Mouse (Mus musculus): ENCODE results near the gene Sin3b.

The Sin3b gene

DNA sequence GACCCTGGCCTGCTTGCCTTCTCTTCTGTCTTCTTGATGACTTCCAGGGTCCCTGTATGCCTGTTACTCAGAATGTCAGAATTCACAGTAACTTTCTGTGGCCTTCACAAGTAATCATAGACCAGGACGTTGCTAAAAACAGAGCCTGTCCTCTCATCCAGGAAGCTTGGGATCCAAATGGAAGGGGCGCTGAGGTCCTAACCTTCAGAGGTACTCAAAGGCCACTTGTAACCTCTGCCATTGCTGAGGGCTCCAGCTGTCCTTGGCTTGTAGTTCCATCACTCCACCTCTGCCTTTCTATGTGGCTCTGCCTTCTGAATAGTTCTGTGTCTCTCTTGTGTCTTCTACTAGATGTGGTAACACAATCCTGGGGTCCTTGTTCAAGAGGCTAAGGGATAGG lies 30.7 kb downstream of the Sin3b start:
- no peak for DNase-seq (ENCODE audit: low spot score)

- no peak for DNase-seq (ENCODE audit: low spot score)
These were observed 32.9 kb downstream of the Sin3b start for GRCm38 (mm10) chr8:72756031-72756430.

DNA sequence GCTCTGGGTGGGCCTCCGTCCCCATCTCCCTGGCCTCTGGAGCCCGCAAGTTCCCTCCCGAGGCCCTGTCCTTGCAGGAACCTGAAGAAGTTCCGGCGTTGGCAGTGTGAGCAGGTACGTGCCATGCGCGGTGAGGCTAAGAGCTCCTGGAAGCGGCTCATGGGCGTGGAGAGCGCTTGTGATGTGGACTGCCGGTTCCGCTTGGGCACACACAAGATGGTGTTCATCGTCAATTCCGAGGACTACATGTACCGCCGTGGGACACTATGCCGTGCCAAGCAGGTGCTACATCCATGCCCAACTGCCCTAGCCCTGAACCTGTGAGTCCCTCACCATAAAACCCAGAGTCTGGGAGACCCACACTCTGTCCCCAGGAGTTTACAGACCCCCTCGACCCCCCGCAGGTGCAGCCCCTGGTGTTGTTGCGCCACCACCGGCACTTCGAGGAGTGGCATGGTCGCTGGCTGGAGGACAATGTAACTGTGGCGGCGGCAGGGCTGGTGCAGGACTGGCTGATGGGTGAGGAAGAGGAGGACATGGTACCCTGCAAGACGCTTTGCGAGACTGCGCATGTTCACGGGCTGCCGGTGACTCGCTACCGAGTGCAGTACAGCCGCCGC lies 33.8 kb downstream of the Sin3b start:
- no peak for DNase-seq (ENCODE audit: low spot score)

DNA sequence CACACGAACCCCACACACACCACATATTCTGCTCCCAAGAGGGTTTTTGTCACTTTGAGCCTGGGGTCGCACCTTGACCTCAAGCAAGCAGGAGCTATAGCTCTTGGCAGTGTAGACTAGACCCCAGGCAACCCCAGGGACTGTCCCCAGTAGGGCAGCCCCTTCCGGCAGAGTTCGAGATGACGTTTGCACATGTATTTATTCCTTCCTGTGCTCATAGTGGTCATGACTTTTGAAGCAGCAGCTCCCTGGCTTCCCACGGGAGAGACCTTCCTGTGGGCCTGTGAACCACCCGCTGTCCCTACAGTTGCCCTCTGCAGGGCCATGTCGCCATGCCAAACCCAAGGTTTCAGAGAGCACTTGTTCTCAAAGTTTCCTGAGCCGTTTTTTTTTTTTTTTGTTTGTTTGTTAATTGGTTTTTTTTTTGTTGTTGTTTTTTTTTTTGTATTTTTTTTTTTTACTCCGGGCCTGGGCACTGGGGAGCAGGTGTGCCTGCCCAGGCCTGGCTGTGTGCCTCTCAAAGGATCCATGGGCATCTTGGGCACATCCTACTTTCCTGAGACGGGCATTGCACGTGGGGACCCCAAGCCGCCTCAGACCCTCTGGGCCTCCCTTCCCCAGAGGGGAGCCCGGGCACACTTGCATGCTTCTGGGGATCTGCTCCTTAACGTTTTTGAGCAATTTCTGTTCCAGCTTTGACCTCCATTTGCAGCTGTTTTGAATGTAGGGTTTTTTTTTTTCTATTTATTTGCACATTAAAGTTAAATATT lies 34.5 kb downstream of the Sin3b start:
- no peak for DNase-seq (ENCODE audit: low spot score)

GRCm38 (mm10) chr8:72758310-72758709 lies 35.2 kb downstream of the Sin3b start:
- DNase-seq (ENCODE audit: low spot score) = no peak

DNA sequence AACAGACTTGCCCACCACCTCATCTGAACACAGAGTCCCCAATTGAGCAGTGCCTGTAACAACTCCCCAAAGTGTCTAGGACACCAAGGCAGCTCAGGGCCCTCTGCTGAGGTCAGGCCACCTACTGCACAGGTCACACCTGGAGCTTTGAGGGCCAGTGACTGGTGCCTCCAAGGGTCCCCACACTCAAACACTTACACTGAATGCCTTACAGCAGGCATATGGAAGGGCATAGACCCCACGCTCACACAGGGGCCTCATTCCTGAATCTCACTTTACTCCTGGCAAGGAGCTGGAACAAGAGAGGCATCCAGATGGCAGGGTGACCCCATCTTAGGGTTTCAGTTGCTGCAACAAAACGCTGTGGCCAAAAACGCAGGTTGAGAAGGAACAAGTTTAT lies 37.1 kb downstream of the Sin3b start:
- DNase-seq (ENCODE audit: low spot score) = no peak

DNA sequence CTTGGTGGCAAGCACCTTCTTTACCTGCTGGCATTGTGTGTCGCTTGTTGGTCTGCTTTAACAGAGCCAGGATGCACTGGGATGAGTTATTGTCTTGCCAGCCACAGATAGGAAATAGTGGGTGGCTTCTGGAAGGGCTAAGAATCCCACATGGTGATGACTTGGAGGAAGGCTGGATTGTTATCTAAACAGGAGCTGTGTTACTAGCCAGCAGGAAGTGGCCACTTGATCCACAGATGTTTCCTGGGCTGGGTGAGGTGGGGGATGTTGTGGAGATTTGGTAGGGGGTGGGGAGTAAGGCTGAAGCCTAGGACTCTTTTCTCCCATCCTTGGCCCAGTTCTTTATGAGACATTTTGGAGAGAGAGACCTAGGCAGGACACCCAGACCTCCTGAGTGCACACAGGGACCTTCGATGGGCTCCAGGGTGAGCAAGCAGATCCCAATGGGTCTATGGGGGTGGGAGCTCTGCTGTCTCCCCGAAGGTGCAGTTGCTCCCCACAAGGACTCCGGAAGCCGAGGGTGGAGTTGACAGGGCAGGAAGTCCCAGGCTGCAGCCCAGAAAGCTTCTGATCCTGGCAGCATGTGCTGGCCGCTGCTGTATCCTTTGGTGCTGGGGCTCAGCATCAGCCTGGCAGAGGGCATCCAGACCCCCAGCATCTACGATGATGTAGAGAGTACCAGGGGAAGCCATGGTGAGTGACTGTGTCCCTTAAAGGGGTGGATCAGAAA lies 38.4 kb downstream of the Sin3b start, which contains the start of gene F2rl3:
F2rl3 (plus strand) TSS at position 559 of the 730 bp plus-strand sequence.
- peak; percentile 6 for DNase-seq (ENCODE audit: low spot score)

GRCm38 (mm10) chr8:72762306-72762705 lies 39.2 kb downstream of the Sin3b start:
- no peak for DNase-seq (ENCODE audit: low spot score)

- no peak for DNase-seq (ENCODE audit: low spot score)
These were observed 42.6 kb downstream of the Sin3b start for GRCm38 (mm10) chr8:72765696-72766095.

- no peak for DNase-seq (ENCODE audit: low spot score)
These were observed 43.7 kb downstream of the Sin3b start for GRCm38 (mm10) chr8:72766777-72767176.

- no peak for DNase-seq (ENCODE audit: low spot score)
These were observed 54.7 kb downstream of the Sin3b start for GRCm38 (mm10) chr8:72777797-72778196.

DNA sequence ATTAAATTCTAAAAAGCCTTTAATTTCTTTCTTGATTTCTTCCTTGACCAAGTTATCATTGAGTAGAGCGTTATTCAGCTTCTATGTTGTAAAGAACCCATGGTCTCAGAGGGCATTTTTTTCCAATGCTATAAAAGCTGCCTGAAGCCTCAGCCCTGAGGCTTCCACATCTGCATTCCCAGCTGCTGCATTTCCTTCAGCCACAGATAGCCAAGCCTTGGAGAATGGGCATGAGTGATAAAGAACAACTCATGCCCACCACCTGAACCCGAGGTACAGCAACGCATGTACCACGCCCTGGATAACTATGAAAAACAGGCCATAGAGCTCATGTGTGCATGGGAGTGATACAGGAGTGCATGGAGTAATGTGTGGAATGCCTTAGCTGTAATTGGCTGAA lies 57.6 kb downstream of the Sin3b start:
- DNase-seq (ENCODE audit: low spot score) = no peak

DNA sequence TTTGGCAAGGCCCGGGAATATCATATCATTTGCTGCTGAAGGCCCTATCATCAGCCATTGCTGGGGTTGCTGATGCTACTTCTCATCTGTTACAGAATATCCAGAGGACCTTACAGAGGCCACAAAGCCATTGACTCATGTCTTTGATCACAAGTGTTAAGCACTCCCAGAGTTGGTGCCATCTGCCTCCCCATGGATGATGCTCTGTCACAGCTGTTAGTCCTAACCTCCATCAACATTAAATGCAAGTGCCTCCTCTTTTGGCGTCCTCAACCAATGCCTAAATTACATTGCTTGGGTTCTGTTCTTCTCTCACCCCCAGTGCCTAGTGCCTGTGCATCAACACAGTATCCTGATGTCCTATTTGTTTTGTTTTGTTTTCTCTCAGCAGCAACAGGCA lies 78.5 kb downstream of the Sin3b start:
- no peak for DNase-seq (ENCODE audit: low spot score)
